Mouse (Mus musculus) stomach, postnatal 0 days (tissue): ENCODE results near the gene Oprd1.

Experiments used
- CTCF ChIP-seq: IDR thresholded peaks from 2 replicates; pipeline ENCODE4 v1.5.1; 2016; ENCODE audit warnings: antibody characterized with exemption, low read depth, mild to moderate bottlenecking, moderate library complexity
- EP300 ChIP-seq: optimal IDR thresholded peaks from 2 replicates; pipeline ENCODE3; 2016; ENCODE audit warnings: antibody characterized with exemption

- TF ChIP-seq EP300, result no peak
- TF ChIP-seq CTCF, result no peak
Observed at GRCm38 (mm10) chr4:132099548-132099947, 44.7 kb downstream of the Oprd1 start.
